Comparison of ENCODE assay signal across 10 mouse cellular contexts in genomic region chr17:80886211-80886701, GRCm38 (mm10). TPM values are rescaled to one million over a fixed set of nuclear protein-coding genes. Genes with fewer than 3 reads are reported as not detected.
DNase-seq lines count a peak whose midpoint lies in the region; ATAC-seq lines count a peak whose summit lies in the region.
"Had no signal": no experiment of that assay in that cellular context is flagged by ENCODE, and none has a peak within 500 bp of the region (broad histone marks: within the 10 kb centered on the region; RNA-seq: fewer than 3 reads in every experiment).

No protein-coding gene starts in this region.

- WGBS in heart, embryonic 10.5 days = 42% methylated on average over 3 of the region's 3 CpGs
- WGBS in heart, embryonic 11.5 days (ENCODE audit: insufficient replicate concordance) = 41% methylated on average over 3 of the region's 3 CpGs
- 68% methylated on average over 3 of the region's 3 CpGs for WGBS in neural tube, embryonic 11.5 days
- WGBS in stomach, embryonic 15.5 days = 45% methylated on average over 3 of the region's 3 CpGs

- H3K36me3 ChIP-seq in heart, embryonic 10.5 days = no peaks in the 10 kb centered on the region
- no peaks in the 10 kb centered on the region for H3K36me3 ChIP-seq in heart, embryonic 11.5 days (ENCODE audit: control insufficient read depth, insufficient read depth, low read length)
- no peaks in the 10 kb centered on the region for H3K36me3 ChIP-seq in neural tube, embryonic 11.5 days (ENCODE audit: control insufficient read depth, insufficient read depth, low read length)
- H3K36me3 ChIP-seq in stomach, embryonic 15.5 days = no peaks in the 10 kb centered on the region

- no peaks in the 10 kb centered on the region for H3K9me3 ChIP-seq in heart, embryonic 10.5 days
- no peaks in the 10 kb centered on the region for H3K9me3 ChIP-seq in heart, embryonic 11.5 days (replicated peaks; ENCODE audit: control insufficient read depth, low read length)
- no peaks in the 10 kb centered on the region for H3K9me3 ChIP-seq in neural tube, embryonic 11.5 days (ENCODE audit: control insufficient read depth, low read length)
- H3K9me3 ChIP-seq in stomach, embryonic 15.5 days = no peaks in the 10 kb centered on the region

- no peak overlapping the region for H3K4me2 ChIP-seq in heart, embryonic 11.5 days
- no peak overlapping the region for H3K4me2 ChIP-seq in neural tube, embryonic 11.5 days (ENCODE audit: low read depth)
- H3K4me2 ChIP-seq in stomach, embryonic 15.5 days = no peak overlapping the region

- no peak for DNase-seq in heart, embryonic 10.5 days (ENCODE audit: low spot score)
- no peak for DNase-seq in neural tube, embryonic 11.5 days (ENCODE audit: low spot score)
- DNase-seq in neural tube, embryonic 10.5 days (ENCODE audit: extremely low spot score, low spot score) = no peak
- DNase-seq in right cerebral cortex, postnatal 14 days = no peak
- DNase-seq: adrenal gland, postnatal 14 days had no signal

- no peaks in the 10 kb centered on the region for H3K27me3 ChIP-seq in heart, embryonic 10.5 days (ENCODE audit: insufficient read depth, poor library complexity, severe bottlenecking)
- no peaks in the 10 kb centered on the region for H3K27me3 ChIP-seq in heart, embryonic 11.5 days (ENCODE audit: control insufficient read depth, insufficient read depth, low read length)
- no peaks in the 10 kb centered on the region for H3K27me3 ChIP-seq in neural tube, embryonic 11.5 days (ENCODE audit: control insufficient read depth, insufficient read depth, low read length)
- H3K27me3 ChIP-seq in stomach, embryonic 15.5 days (replicated peaks) = no peaks in the 10 kb centered on the region

- no peak for ATAC-seq in heart, embryonic 11.5 days (replicated peaks; ENCODE audit: insufficient number of reproducible peaks, low FRiP score, low TSS enrichment)
- ATAC-seq in neural tube, embryonic 11.5 days (ENCODE audit: insufficient read depth, low FRiP score, low TSS enrichment) = no peak
- 0 out of 2 replicates have a peak, but pooled peaks have one; percentile 13 for ATAC-seq in granulocyte monocyte progenitor cell, adult 5-6 weeks (replicated peaks; ENCODE audit: poor library complexity, severe bottlenecking)
- no peak for ATAC-seq in stomach, embryonic 15.5 days (ENCODE audit: insufficient read depth, low FRiP score, low read depth)
- no peak for ATAC-seq in CD4-positive, CD25-positive, alpha-beta regulatory T cell, adult 4 months

- H3K4me1 ChIP-seq in heart, embryonic 10.5 days = peaks cover 35% of the 10 kb centered on the region
- H3K4me1 ChIP-seq in heart, embryonic 11.5 days (ENCODE audit: control insufficient read depth, insufficient read depth, low read length) = peaks cover 21% of the 10 kb centered on the region
- H3K4me1 ChIP-seq in neural tube, embryonic 11.5 days (ENCODE audit: control insufficient read depth, insufficient read depth, low read length) = peaks cover 6% of the 10 kb centered on the region; the same call in 1 of the 2 replicates
- H3K4me1 ChIP-seq in stomach, embryonic 15.5 days = 0 out of 2 replicates have a peak, but pooled peaks cover 7% of the 10 kb centered on the region

- peak overlapping the region; percentile 77; the same call in 1 of the 2 replicates for H3K27ac ChIP-seq in heart, embryonic 10.5 days
- no peak overlapping the region; the same call in 1 of the 2 replicates for H3K27ac ChIP-seq in heart, embryonic 11.5 days (ENCODE audit: low read depth, low read length)
- H3K27ac ChIP-seq in neural tube, embryonic 11.5 days (ENCODE audit: low read depth, low read length) = 0 out of 2 replicates have a peak overlapping the region, but pooled peaks have one; percentile 29
- peak overlapping the region; percentile 69; the same call in 1 of the 2 replicates for H3K27ac ChIP-seq in stomach, embryonic 15.5 days
- H3K27ac ChIP-seq: macrophage had no signal

- no peak overlapping the region for H3K4me3 ChIP-seq in heart, embryonic 10.5 days
- no peak overlapping the region for H3K4me3 ChIP-seq in heart, embryonic 11.5 days (ENCODE audit: low read depth, low read length)
- H3K4me3 ChIP-seq in neural tube, embryonic 11.5 days (ENCODE audit: low read depth, low read length) = no peak overlapping the region
- H3K4me3 ChIP-seq in stomach, embryonic 15.5 days (replicated peaks) = no peak overlapping the region

- no peak overlapping the region for H3K9ac ChIP-seq in heart, embryonic 11.5 days (ENCODE audit: low read depth, low read length)
- no peak overlapping the region for H3K9ac ChIP-seq in neural tube, embryonic 11.5 days (ENCODE audit: low read length)
- H3K9ac ChIP-seq in stomach, embryonic 15.5 days = no peak overlapping the region

RNA-seq across cellular contexts. Expression of gene Tmem178, which starts 58.2 kb away (rescaled TPM):
- polyA plus RNA-seq in heart, embryonic 10.5 days (2016; fragmentation: Nextera tagmentation; extraction: Ambion mirVana) = 4.5 and 5.2 TPM in 2 replicates
- polyA plus RNA-seq in heart, embryonic 11.5 days (2014; fragmentation: Nextera tagmentation; extraction: Ambion mirVana) = 6.0 and 7.0 TPM in 2 replicates
- 16.4 and 19.2 TPM in 2 replicates for polyA plus RNA-seq in neural tube, embryonic 11.5 days (2014; fragmentation: Nextera tagmentation; extraction: Ambion mirVana)
- 0.47 TPM in 1 of 2 replicates, not detected in the other for total RNA-seq in granulocyte monocyte progenitor cell, adult 5-6 weeks (2014; fragmentation: Nextera tagmentation)
- 2.0 and 2.6 TPM in 2 replicates for total RNA-seq in granulocyte monocyte progenitor cell, adult 5-6 weeks (2017)
- polyA plus RNA-seq in stomach, embryonic 15.5 days (2015; fragmentation: Nextera tagmentation; extraction: Ambion mirVana) = 3.5 and 4.2 TPM in 2 replicates
- not detected for polyA plus RNA-seq in CD4-positive, CD25-positive, alpha-beta regulatory T cell, adult 4 months (2017; shearing (Covaris generic))
